Mouse (Mus musculus): ENCODE data around the gene Ttc21a. TPM values are rescaled to one million over a fixed set of nuclear protein-coding genes. Genes with fewer than 3 reads are reported as not detected.

Gene Ttc21a
- polyA plus RNA-seq, 1 experiment from 2014 or later = 1.5 TPM

GRCm38 (mm10) chr9:119913087-119913838, 24.1 kb upstream of the Ttc21a start:
- Histone ChIP-seq H3K9me3 (no peaks in the 10 kb centered on the region), H3K27ac (replicated peaks) (no peak overlapping the region), H3K4me1 (replicated peaks) (no peaks in the 10 kb centered on the region), H3K4me3 (no peak overlapping the region), H3K9ac (no peak overlapping the region), H3K36me3 (peaks cover 72% of the 10 kb centered on the region), H3K4me2 (no peak overlapping the region), H3K27me3 (no peaks in the 10 kb centered on the region)
- no peak for ATAC-seq (ENCODE audit: low FRiP score, low read depth)
- WGBS = 74% methylated on average over 13 of the region's 13 CpGs

GRCm38 (mm10) chr9:119919858-119920257, 17.5 kb upstream of the Ttc21a start:
- peaks cover 73% of the 10 kb centered on the region for H3K36me3 ChIP-seq
- no peak overlapping the region for H3K9ac ChIP-seq
- 82% methylated on average over 1 of the region's 1 CpGs for WGBS
- no peaks in the 10 kb centered on the region for H3K4me1 ChIP-seq (replicated peaks)
- H3K27ac ChIP-seq (replicated peaks) = no peak overlapping the region
- ATAC-seq (ENCODE audit: low FRiP score, low read depth) = no peak
- no peaks in the 10 kb centered on the region for H3K9me3 ChIP-seq
- H3K4me3 ChIP-seq = no peak overlapping the region
- H3K27me3 ChIP-seq = no peaks in the 10 kb centered on the region
- no peak overlapping the region for H3K4me2 ChIP-seq

GRCm38 (mm10) chr9:119923462-119923861, 13.9 kb upstream of the Ttc21a start:
- no peak for ATAC-seq (ENCODE audit: low FRiP score, low read depth)
- peaks cover 87% of the 10 kb centered on the region for H3K36me3 ChIP-seq
- no peak overlapping the region for H3K9ac ChIP-seq
- no peak overlapping the region for H3K4me3 ChIP-seq
- H3K27ac ChIP-seq (replicated peaks) = no peak overlapping the region
- no peak overlapping the region for H3K4me2 ChIP-seq
- H3K27me3 ChIP-seq = no peaks in the 10 kb centered on the region
- no peaks in the 10 kb centered on the region for H3K4me1 ChIP-seq (replicated peaks)
- H3K9me3 ChIP-seq = no peaks in the 10 kb centered on the region
- WGBS = 97% methylated on average over 4 of the region's 4 CpGs

- Histone ChIP-seq H3K4me3 (no peak overlapping the region), H3K4me1 (replicated peaks) (no peaks in the 10 kb centered on the region), H3K36me3 (peaks cover 82% of the 10 kb centered on the region), H3K27ac (replicated peaks) (no peak overlapping the region), H3K9ac (no peak overlapping the region), H3K9me3 (no peaks in the 10 kb centered on the region), H3K27me3 (no peaks in the 10 kb centered on the region), H3K4me2 (no peak overlapping the region)
- no peak for ATAC-seq (ENCODE audit: low FRiP score, low read depth)
- WGBS = 93% methylated on average over 16 of the region's 16 CpGs
Observed at GRCm38 (mm10) chr9:119925120-119925657, 12.2 kb upstream of the Ttc21a start.

GRCm38 (mm10) chr9:119925729-119926128, 11.7 kb upstream of the Ttc21a start:
- Histone ChIP-seq H3K4me1 (replicated peaks) (no peaks in the 10 kb centered on the region), H3K9ac (no peak overlapping the region), H3K4me3 (no peak overlapping the region), H3K27ac (replicated peaks) (no peak overlapping the region), H3K27me3 (no peaks in the 10 kb centered on the region), H3K4me2 (no peak overlapping the region), H3K9me3 (no peaks in the 10 kb centered on the region), H3K36me3 (peaks cover 77% of the 10 kb centered on the region)
- ATAC-seq (ENCODE audit: low FRiP score, low read depth) = no peak
- 67% methylated on average over 8 of the region's 8 CpGs for WGBS

GRCm38 (mm10) chr9:119926497-119926896, 10.9 kb upstream of the Ttc21a start:
- Histone ChIP-seq H3K9ac (no peak overlapping the region), H3K9me3 (no peaks in the 10 kb centered on the region), H3K4me1 (replicated peaks) (no peaks in the 10 kb centered on the region), H3K4me2 (no peak overlapping the region), H3K27me3 (no peaks in the 10 kb centered on the region), H3K4me3 (no peak overlapping the region), H3K27ac (replicated peaks) (no peak overlapping the region), H3K36me3 (peaks cover 73% of the 10 kb centered on the region)
- no peak for ATAC-seq (ENCODE audit: low FRiP score, low read depth)
- 85% methylated on average over 5 of the region's 5 CpGs for WGBS

GRCm38 (mm10) chr9:119932358-119932757, 5.0 kb upstream of the Ttc21a start:
- no peak overlapping the region for H3K9ac ChIP-seq
- no peaks in the 10 kb centered on the region for H3K9me3 ChIP-seq
- peaks cover 15% of the 10 kb centered on the region for H3K4me1 ChIP-seq (replicated peaks)
- peaks cover 24% of the 10 kb centered on the region for H3K36me3 ChIP-seq
- H3K27me3 ChIP-seq = no peaks in the 10 kb centered on the region
- no peak overlapping the region for H3K4me3 ChIP-seq
- no peak overlapping the region for H3K27ac ChIP-seq (replicated peaks)
- no peak overlapping the region for H3K4me2 ChIP-seq
- ATAC-seq (ENCODE audit: low FRiP score, low read depth) = no peak
- 88% methylated on average over 12 of the region's 12 CpGs for WGBS

GRCm38 (mm10) chr9:119933675-119934074, 3.7 kb upstream of the Ttc21a start:
- H3K9ac ChIP-seq = no peak overlapping the region
- H3K9me3 ChIP-seq = no peaks in the 10 kb centered on the region
- WGBS = 95% methylated on average over 6 of the region's 6 CpGs
- no peak overlapping the region for H3K4me3 ChIP-seq
- H3K36me3 ChIP-seq = peaks cover 11% of the 10 kb centered on the region
- no peak overlapping the region for H3K4me2 ChIP-seq
- H3K27ac ChIP-seq (replicated peaks) = no peak overlapping the region
- H3K4me1 ChIP-seq (replicated peaks) = peaks cover 21% of the 10 kb centered on the region
- ATAC-seq (ENCODE audit: low FRiP score, low read depth) = no peak
- no peaks in the 10 kb centered on the region for H3K27me3 ChIP-seq

- H3K4me2 ChIP-seq = no peak overlapping the region
- WGBS = 84% methylated on average over 4 of the region's 4 CpGs
- peaks cover 21% of the 10 kb centered on the region for H3K4me1 ChIP-seq (replicated peaks)
- H3K4me3 ChIP-seq = no peak overlapping the region
- H3K36me3 ChIP-seq = no peaks in the 10 kb centered on the region; the same call in 1 of the 2 replicates
- ATAC-seq (ENCODE audit: low FRiP score, low read depth) = no peak
- no peak overlapping the region for H3K27ac ChIP-seq (replicated peaks)
- no peaks in the 10 kb centered on the region for H3K9me3 ChIP-seq
- no peak overlapping the region for H3K9ac ChIP-seq
- H3K27me3 ChIP-seq = no peaks in the 10 kb centered on the region
Observed at GRCm38 (mm10) chr9:119938496-119938895, 1.1 kb downstream of the Ttc21a start.

- Histone ChIP-seq H3K9me3 (no peaks in the 10 kb centered on the region), H3K4me1 (replicated peaks) (peaks cover 21% of the 10 kb centered on the region), H3K9ac (no peak overlapping the region), H3K27ac (replicated peaks) (no peak overlapping the region), H3K27me3 (no peaks in the 10 kb centered on the region), H3K4me2 (no peak overlapping the region), H3K4me3 (no peak overlapping the region), H3K36me3 (no peaks in the 10 kb centered on the region; the same call in 1 of the 2 replicates)
- WGBS = 87% methylated on average over 10 of the region's 10 CpGs
- ATAC-seq (ENCODE audit: low FRiP score, low read depth) = no peak
Observed at GRCm38 (mm10) chr9:119939646-119940045, 2.2 kb downstream of the Ttc21a start.

GRCm38 (mm10) chr9:119941407-119941806, 4.0 kb downstream of the Ttc21a start:
- Histone ChIP-seq H3K4me2 (no peak overlapping the region), H3K4me3 (no peak overlapping the region), H3K9ac (no peak overlapping the region), H3K27ac (replicated peaks) (no peak overlapping the region), H3K27me3 (no peaks in the 10 kb centered on the region), H3K9me3 (no peaks in the 10 kb centered on the region), H3K4me1 (replicated peaks) (peaks cover 13% of the 10 kb centered on the region), H3K36me3 (no peaks in the 10 kb centered on the region)
- 73% methylated on average over 5 of the region's 5 CpGs for WGBS
- ATAC-seq (ENCODE audit: low FRiP score, low read depth) = no peak

- Histone ChIP-seq H3K9ac (no peak overlapping the region), H3K27ac (replicated peaks) (no peak overlapping the region), H3K36me3 (no peaks in the 10 kb centered on the region), H3K27me3 (no peaks in the 10 kb centered on the region), H3K4me3 (no peak overlapping the region), H3K9me3 (no peaks in the 10 kb centered on the region), H3K4me1 (replicated peaks) (peaks cover 9% of the 10 kb centered on the region), H3K4me2 (no peak overlapping the region)
- no peak for ATAC-seq (ENCODE audit: low FRiP score, low read depth)
- WGBS = 85% methylated on average over 14 of the region's 14 CpGs
Observed at GRCm38 (mm10) chr9:119941861-119942260, 4.5 kb downstream of the Ttc21a start.
